Mouse (Mus musculus): ENCODE data around the gene Cyp4f18. TPM values are rescaled to one million over a fixed set of nuclear protein-coding genes. Genes with fewer than 3 reads are reported as not detected.

Cyp4f18 gene
- polyA plus RNA-seq, 1 experiment from 2014 or later: 11.2 TPM

- no peak overlapping the region for H3K9ac ChIP-seq (replicated peaks; ENCODE audit: low read depth)
- 44% methylated on average over 6 of the region's 6 CpGs for WGBS
- H3K4me3 ChIP-seq (ENCODE audit: low read depth, low read length): no peak overlapping the region
- no peaks in the 10 kb centered on the region for H3K27me3 ChIP-seq (replicated peaks; ENCODE audit: insufficient read depth, low read length)
- no peak overlapping the region for H3K4me2 ChIP-seq (replicated peaks; ENCODE audit: low read depth, low read length)
- H3K9me3 ChIP-seq (ENCODE audit: low read length): no peaks in the 10 kb centered on the region
- no peaks in the 10 kb centered on the region for H3K4me1 ChIP-seq (ENCODE audit: insufficient read depth, low read depth, low read length)
- DNase-seq (ENCODE audit: low spot score) (peak; percentile 64), ATAC-seq (peak; percentile 78)
- 0 out of 2 replicates have a peak, but pooled peaks cover 5% of the 10 kb centered on the region for H3K36me3 ChIP-seq (ENCODE audit: insufficient read depth, low read length)
- TF ChIP-seq CTCF (IDR thresholded peaks at IDR 0.05) (no peak), EP300 (IDR thresholded peaks at IDR 0.05) (peak; percentile 31; the same call in 1 of the 2 replicates)
- peak overlapping the region; percentile 49 for H3K27ac ChIP-seq (ENCODE audit: low read length)
These were observed 40.8 kb downstream of the Cyp4f18 start for GRCm38 (mm10) chr8:71968636-71969035.

- 82% methylated on average over 6 of the region's 6 CpGs for WGBS
- TF ChIP-seq EP300 (IDR thresholded peaks at IDR 0.05) (peak; percentile 76), CTCF (IDR thresholded peaks at IDR 0.05) (no peak)
- H3K27me3 ChIP-seq (replicated peaks; ENCODE audit: insufficient read depth, low read length): no peaks in the 10 kb centered on the region
- H3K27ac ChIP-seq (ENCODE audit: low read length): peak overlapping the region; percentile 49
- DNase-seq (ENCODE audit: low spot score): no peak
- H3K9me3 ChIP-seq (ENCODE audit: low read length): no peaks in the 10 kb centered on the region
- 0 out of 2 replicates have a peak, but pooled peaks cover 5% of the 10 kb centered on the region for H3K36me3 ChIP-seq (ENCODE audit: insufficient read depth, low read length)
- no peak overlapping the region for H3K4me2 ChIP-seq (replicated peaks; ENCODE audit: low read depth, low read length)
- H3K4me1 ChIP-seq (ENCODE audit: insufficient read depth, low read depth, low read length): no peaks in the 10 kb centered on the region
- H3K9ac ChIP-seq (replicated peaks; ENCODE audit: low read depth): no peak overlapping the region
- H3K4me3 ChIP-seq (ENCODE audit: low read depth, low read length): no peak overlapping the region
- ATAC-seq: peak; percentile 60
These were observed 41.3 kb downstream of the Cyp4f18 start for GRCm38 (mm10) chr8:71968100-71968499.

- DNase-seq (ENCODE audit: low spot score) (no peak), ATAC-seq (no peak)
- no peak overlapping the region for H3K27ac ChIP-seq (ENCODE audit: low read length)
- H3K4me2 ChIP-seq (replicated peaks; ENCODE audit: low read depth, low read length): no peak overlapping the region
- no peak for TF ChIP-seq EP300 (IDR thresholded peaks at IDR 0.05)
- no peak for TF ChIP-seq CTCF (IDR thresholded peaks at IDR 0.05)
- no peak overlapping the region for H3K9ac ChIP-seq (replicated peaks; ENCODE audit: low read depth)
- over 99% methylated on average over 5 of the region's 5 CpGs for WGBS
- H3K36me3 ChIP-seq (ENCODE audit: insufficient read depth, low read length): 0 out of 2 replicates have a peak, but pooled peaks cover 5% of the 10 kb centered on the region
- no peak overlapping the region for H3K4me3 ChIP-seq (ENCODE audit: low read depth, low read length)
- H3K9me3 ChIP-seq (ENCODE audit: low read length): no peaks in the 10 kb centered on the region
- H3K4me1 ChIP-seq (ENCODE audit: insufficient read depth, low read depth, low read length): no peaks in the 10 kb centered on the region
- H3K27me3 ChIP-seq (replicated peaks; ENCODE audit: insufficient read depth, low read length): no peaks in the 10 kb centered on the region
These were observed 42.2 kb downstream of the Cyp4f18 start for GRCm38 (mm10) chr8:71967261-71967660.

- peak; percentile 18; the same call in 1 of the 2 replicates for TF ChIP-seq CTCF (IDR thresholded peaks at IDR 0.05)
- TF ChIP-seq EP300 (IDR thresholded peaks at IDR 0.05): no peak
- Histone ChIP-seq H3K9ac (replicated peaks; ENCODE audit: low read depth) (no peak overlapping the region), H3K27ac (ENCODE audit: low read length) (no peak overlapping the region), H3K4me1 (ENCODE audit: insufficient read depth, low read depth, low read length) (no peaks in the 10 kb centered on the region), H3K9me3 (ENCODE audit: low read length) (no peaks in the 10 kb centered on the region), H3K4me3 (ENCODE audit: low read depth, low read length) (no peak overlapping the region), H3K4me2 (replicated peaks; ENCODE audit: low read depth, low read length) (no peak overlapping the region), H3K27me3 (replicated peaks; ENCODE audit: insufficient read depth, low read length) (no peaks in the 10 kb centered on the region), H3K36me3 (ENCODE audit: insufficient read depth, low read length) (0 out of 2 replicates have a peak, but pooled peaks cover 5% of the 10 kb centered on the region)
- ATAC-seq (no peak), DNase-seq (ENCODE audit: low spot score) (no peak)
These were observed 43.0 kb downstream of the Cyp4f18 start for GRCm38 (mm10) chr8:71966411-71966810.

- H3K4me2 ChIP-seq (replicated peaks; ENCODE audit: low read depth, low read length): no peak overlapping the region
These were observed 44.3 kb downstream of the Cyp4f18 start for GRCm38 (mm10) chr8:71965166-71965565.

GRCm38 (mm10) chr8:71964051-71964450 lies 45.4 kb downstream of the Cyp4f18 start:
- TF ChIP-seq EP300 (IDR thresholded peaks at IDR 0.05) (no peak), CTCF (IDR thresholded peaks at IDR 0.05) (no peak)

More at GRCm38 (mm10) chr8:71965166-71965565, 44.3 kb downstream of the Cyp4f18 start:
- ATAC-seq (no peak), DNase-seq (ENCODE audit: low spot score) (no peak)
- Histone ChIP-seq H3K27ac (ENCODE audit: low read length) (no peak overlapping the region), H3K9me3 (ENCODE audit: low read length) (no peaks in the 10 kb centered on the region), H3K4me1 (ENCODE audit: insufficient read depth, low read depth, low read length) (no peaks in the 10 kb centered on the region), H3K9ac (replicated peaks; ENCODE audit: low read depth) (no peak overlapping the region), H3K27me3 (replicated peaks; ENCODE audit: insufficient read depth, low read length) (no peaks in the 10 kb centered on the region), H3K4me3 (ENCODE audit: low read depth, low read length) (no peak overlapping the region), H3K36me3 (ENCODE audit: insufficient read depth, low read length) (0 out of 2 replicates have a peak, but pooled peaks cover 5% of the 10 kb centered on the region)
- 92% methylated on average over 2 of the region's 2 CpGs for WGBS
- no peak for TF ChIP-seq EP300 (IDR thresholded peaks at IDR 0.05)
- no peak for TF ChIP-seq CTCF (IDR thresholded peaks at IDR 0.05)

More at GRCm38 (mm10) chr8:71964051-71964450, 45.4 kb downstream of the Cyp4f18 start:
- Histone ChIP-seq H3K4me2 (replicated peaks; ENCODE audit: low read depth, low read length) (no peak overlapping the region), H3K9me3 (ENCODE audit: low read length) (no peaks in the 10 kb centered on the region), H3K4me3 (ENCODE audit: low read depth, low read length) (no peak overlapping the region), H3K27me3 (replicated peaks; ENCODE audit: insufficient read depth, low read length) (no peaks in the 10 kb centered on the region), H3K27ac (ENCODE audit: low read length) (no peak overlapping the region), H3K4me1 (ENCODE audit: insufficient read depth, low read depth, low read length) (no peaks in the 10 kb centered on the region), H3K36me3 (ENCODE audit: insufficient read depth, low read length) (0 out of 2 replicates have a peak, but pooled peaks cover 5% of the 10 kb centered on the region), H3K9ac (replicated peaks; ENCODE audit: low read depth) (no peak overlapping the region)
- WGBS: 87% methylated on average over 3 of the region's 3 CpGs
- DNase-seq (ENCODE audit: low spot score) (no peak), ATAC-seq (no peak)
